Mouse (Mus musculus): ENCODE results near the gene Fam166a. TPM values are rescaled to one million over a fixed set of nuclear protein-coding genes. Genes with fewer than 3 reads are reported as not detected.
"Not testable (repeated sequence)": the region's sequence is repeated elsewhere in the genome, so short reads cannot be mapped to it uniquely, and the experiment has no call there.

Fam166a gene
- polyA plus RNA-seq, 1 experiment, result 0.08 TPM

DNA sequence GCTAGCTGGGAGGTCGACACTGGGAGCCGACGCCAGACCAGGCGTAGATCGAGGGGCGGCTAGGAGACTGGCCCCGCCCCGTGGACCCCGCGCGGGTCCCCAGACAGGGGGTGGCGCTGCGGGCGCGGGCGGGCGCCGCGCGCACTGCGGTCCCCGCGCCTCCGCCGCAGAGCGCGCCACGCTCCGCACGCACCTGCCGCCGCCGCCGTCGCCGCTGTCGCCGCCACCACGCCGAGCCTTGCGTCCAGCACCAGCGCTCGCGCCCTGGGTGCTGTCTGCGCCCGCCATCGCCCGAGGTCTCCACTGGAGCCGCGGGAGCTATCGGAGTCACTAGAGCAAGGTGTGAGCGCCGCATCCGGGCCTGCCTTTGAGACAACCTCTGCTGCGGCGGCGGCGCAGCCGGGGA, 23.6 kb downstream of the Fam166a start, which contains the start of the genes Rnf208 and Cysrt1:
TSS of gene Rnf208 (plus strand) at position 155 of the 406 bp plus-strand sequence.
TSS of gene Cysrt1 (minus strand) at position 352 of the 406 bp plus-strand sequence.
- DNase-seq (ENCODE audit: low spot score), result no peak

DNA sequence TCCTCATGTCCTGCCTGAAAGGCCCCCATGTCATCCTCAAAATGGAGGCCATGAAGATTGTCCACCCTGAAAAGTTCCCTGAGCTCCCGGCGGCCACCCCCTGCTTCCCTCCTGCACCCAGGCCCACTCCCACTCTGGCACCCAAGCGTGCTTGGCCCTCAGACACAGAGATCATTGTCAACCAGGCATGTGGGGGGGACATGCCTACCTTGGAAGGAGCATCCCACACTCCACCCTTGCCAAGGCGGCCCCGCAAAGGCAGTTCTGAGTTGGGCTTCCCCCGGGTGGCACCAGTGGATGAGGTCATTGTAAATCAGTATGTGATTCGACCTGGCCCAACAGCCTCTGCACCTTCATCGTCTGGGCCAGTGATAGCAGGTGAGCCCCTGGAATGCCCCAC, 24.8 kb downstream of the Fam166a start:
- no peak for DNase-seq (ENCODE audit: low spot score)

DNA sequence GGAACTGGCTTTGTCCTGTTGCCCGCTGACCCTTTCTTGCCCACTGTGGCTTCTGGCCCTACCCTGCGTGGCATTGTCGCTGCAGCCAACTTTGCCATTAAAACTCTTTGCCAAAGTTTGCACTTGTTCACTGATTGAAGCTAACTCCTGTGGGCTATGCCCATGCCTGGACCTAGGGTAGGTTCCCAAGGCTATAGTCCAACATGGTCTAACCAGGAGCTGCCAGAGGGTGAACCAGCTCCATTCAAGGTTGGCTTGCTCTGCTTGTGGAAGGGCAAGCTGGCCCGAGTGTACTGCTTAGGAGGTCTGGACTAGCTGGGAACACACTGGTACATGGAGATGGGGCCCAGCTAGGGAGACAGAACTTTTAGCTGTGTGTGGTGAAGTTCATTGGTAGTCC, 25.6 kb downstream of the Fam166a start:
- DNase-seq (ENCODE audit: low spot score), result no peak

DNA sequence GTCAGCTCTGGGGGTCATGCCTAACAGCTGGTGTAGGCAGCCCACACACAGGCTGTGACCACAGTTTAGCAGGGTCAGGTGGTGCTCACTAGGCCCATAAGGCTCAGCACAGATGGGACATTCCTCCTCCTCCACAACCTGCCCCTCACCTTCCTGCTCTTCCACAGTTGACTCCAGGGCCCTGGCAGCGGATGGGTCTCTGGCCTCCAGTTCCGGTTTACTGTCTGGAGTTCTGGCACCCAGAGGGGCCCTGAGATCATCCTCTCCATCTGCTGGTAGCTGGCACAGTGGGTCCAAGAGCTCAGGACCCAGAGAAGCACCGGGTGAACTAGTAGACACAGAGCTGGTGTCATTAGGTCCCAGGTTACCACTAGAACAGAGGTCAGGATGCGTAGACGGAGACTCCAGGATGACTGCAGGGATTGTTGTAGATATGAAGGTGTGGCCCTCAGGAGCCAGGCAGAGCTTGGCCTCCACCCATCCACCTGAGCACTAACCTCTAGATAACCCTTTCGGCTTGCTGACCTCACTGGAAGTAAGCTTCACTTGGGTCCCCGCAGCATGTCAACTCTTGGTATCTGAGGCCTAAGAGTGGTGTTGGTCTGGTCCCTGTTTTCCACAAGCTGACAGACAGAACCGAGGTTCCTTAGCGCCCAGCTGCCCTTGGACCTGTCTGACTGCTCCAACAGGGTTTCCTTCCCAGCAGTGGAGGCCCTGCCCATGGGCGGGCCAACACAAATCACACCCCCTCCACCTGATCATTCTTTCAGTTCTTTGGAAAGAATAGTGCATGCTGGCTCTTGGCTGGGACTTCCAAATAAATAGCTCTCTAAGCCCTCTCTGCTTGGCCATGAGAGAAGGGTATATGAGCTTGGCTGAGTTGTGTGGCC, 27.9 kb downstream of the Fam166a start, which contains the start of gene AL732309.1:
TSS of gene AL732309.1 (minus strand) at position 681 of the 890 bp plus-strand sequence.
- DNase-seq (ENCODE audit: low spot score), result no peak

DNA sequence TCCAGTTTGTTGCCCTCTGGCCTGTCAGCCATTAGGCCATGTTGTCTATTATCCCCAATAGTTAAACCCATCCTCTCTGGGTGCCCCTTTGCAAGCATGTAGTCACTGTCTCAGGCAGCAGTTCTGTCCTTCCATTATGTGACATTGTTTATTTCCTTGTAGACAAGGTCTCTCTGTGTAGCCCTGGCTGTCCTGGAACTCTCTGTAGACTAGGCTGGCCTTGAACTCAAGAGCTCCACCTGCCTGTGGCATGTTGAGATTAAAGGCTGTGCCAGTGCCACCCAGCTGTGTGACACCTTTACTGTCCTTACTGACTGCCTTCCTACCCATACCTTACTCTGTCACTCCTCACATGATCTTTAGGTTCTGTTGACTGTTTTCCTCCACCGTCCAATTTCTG, 33.8 kb downstream of the Fam166a start:
- DNase-seq (ENCODE audit: low spot score), result no peak

DNA sequence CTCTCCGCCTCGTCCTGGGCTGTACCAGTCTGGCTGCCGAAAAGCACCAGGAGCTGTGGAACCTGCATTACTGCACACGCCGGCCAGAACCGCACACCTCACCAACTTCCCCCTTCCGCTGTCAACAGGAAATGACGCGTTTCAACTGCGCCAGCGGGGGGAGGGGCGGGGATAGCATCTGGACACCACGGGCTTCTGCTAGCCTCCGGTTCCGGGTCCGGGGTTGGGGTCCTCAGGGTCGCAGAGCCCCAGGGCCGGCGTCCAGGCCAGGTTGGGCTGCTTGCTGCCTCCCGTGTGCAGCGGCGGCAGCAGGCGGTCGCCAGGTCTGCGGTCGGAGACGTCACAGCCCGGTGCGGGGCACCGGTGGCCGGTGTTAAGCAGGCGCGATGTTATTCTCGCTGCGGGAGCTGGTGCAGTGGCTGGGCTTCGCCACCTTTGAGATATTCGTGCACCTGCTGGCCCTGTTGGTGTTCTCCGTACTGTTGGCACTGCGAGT, 36.8 kb downstream of the Fam166a start, which contains the start of gene Tmem203:
TSS of gene Tmem203 (plus strand) at position 156 of the 496 bp plus-strand sequence.
- peak; percentile 75 for DNase-seq (ENCODE audit: low spot score)

DNA sequence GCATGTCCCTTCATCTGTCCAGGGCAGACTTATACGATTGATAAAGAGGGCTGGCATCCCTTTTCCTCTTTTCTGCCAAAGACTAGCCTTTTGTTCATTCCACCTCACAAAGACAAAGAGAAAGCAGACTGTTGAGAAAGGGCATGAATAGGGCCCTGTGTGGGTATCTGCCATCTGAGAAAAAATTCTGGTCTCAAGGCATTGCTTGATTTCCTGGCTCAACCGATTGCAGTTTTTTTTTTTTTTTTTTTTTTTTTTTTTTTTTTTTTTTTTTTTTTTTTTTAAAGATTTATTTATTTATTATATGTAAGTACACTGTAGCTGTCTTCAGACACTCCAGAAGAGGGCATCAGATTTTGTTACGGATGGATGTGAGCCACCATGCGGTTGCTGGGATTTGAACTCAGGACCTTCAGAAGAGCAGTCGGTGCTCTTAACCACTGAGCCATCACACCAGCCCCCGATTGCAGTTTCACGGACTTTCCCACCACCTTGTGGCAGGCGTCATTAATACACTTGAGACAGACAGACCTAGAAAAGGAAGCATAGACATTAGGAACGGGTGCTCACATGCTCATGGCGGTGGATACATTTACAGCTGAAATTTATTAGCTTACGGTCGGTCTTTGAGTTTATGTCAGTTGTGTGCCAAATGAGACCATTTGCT, 38.0 kb downstream of the Fam166a start:
- not testable (repeated sequence) for DNase-seq (ENCODE audit: low spot score)

DNA sequence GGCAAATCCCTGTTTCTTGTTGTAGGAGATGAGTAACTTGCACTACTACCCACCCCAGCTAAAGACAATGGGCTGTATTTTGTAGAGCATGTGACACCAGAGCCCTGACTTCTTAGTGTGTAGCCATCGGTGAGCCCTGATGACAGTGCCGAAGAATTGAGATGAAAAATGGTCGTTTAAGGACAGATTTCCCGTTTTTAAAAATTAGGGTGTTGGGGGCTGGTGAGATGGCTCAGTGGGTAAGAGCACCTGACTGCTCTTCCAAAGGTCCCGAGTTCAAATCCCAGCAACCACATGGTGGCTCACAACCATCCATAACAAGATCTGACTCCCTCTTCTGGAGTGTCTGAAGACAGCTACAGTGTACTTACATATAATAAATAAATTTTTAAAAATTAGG, 38.7 kb downstream of the Fam166a start:
- DNase-seq (ENCODE audit: low spot score), result not testable (repeated sequence)

DNA sequence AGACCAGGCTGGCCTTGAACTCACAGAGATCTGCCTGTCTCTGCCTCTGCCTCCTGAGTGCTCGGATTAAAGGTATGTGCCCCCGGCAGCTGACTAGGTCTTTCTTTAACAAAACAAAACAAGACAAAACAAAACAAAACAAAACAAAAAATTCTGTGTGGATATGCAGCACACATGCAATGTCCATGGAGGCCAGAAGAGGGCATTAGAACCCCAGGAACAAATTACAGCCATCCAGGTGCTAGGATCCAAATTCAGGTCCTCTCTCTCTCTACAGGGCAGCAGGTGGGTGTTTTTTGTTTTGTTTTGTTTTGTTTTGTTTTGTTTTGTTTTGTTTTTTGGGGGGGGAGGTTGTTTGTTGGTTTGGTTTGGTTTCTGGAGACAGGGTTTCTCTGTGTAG, 40.3 kb downstream of the Fam166a start:
- DNase-seq (ENCODE audit: low spot score), result no peak

DNA sequence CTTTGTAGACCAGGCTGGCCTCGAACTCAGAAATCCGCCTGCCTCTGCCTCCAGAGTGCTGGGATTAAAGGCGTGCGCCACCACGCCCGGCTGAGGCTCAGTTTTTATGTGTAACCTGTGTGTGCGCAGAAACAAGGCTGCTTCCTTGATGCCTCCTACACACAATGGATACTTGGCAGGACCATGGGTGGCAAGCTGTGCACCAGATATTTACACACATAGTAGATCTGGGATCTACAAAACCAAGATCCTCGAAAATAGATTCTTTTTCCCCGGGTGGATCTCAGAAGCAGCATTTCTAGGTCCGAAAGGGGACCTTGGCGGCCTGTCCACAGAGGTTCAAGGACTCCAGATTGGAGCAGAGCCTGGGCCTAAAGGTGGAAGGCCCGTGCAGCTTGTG, 43.3 kb downstream of the Fam166a start:
- no peak for DNase-seq (ENCODE audit: low spot score)

DNA sequence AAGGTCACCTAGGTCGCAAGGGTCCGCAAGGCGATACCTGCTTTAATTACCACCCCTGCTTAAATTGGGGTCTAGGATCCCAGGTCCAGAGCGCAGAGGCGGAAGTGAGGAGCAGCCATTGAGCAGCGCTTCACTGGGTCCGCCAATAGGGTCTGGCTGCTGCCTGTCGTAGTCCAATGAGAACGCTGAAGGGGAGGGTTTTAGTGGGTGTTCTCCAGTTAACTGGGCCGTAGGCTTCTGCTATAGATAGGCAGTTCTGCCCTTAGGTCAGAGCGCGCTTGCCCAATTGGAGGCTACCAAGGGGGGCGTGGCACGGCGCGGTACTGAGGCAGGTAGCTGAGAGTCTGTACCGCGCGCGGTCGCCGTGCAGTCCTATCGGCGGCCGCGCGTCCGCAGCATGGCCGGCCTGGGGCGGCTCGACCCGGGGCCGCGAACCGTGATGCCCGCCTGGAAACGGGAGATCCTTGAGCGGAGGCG, 43.8 kb downstream of the Fam166a start, which contains the start of gene Tprn:
TSS of gene Tprn (plus strand) at position 328 of the 477 bp plus-strand sequence.
- peak; percentile 82 for DNase-seq (ENCODE audit: low spot score)

DNA sequence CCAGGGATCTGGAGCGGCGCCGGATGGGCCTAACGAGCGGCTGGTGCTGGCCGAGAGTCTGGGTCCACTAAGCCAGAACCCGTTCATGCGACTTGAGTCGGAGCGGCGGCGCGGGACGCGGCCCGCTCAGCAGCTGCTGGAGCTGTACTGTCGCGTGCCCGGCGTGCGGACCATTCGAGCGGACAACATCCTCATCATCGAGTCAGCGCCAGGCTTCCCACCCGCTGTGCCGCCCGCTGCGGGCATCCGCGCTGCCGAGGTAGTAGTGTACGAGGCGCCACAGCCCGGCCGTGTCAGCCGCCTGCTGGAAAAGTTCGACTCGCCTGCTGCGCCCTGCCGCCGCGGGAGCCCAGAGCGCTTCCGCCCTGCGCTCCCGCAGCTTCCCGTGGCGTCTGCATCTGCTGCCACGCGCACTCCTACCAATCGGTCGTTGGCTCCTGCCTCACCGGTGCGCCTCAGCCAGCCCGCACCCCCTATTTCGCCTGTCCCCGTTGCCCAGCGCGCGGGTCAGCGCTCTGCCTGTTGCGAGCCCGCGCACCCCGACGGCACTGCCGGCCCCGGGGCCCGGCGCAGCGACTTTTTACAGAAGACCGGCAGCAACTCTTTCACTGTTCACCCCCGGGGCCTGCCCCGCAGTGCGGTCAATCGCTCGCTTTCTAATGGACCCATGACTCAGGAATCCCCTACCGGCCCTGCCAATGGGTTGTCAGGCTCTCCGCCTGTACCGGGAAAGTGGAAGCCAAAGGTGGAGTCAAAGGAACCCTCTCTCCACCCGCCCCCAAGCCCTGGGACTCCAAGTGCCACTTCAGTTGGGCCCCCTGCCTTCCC, 44.5 kb downstream of the Fam166a start:
- peak; percentile 36 for DNase-seq (ENCODE audit: low spot score)

DNA sequence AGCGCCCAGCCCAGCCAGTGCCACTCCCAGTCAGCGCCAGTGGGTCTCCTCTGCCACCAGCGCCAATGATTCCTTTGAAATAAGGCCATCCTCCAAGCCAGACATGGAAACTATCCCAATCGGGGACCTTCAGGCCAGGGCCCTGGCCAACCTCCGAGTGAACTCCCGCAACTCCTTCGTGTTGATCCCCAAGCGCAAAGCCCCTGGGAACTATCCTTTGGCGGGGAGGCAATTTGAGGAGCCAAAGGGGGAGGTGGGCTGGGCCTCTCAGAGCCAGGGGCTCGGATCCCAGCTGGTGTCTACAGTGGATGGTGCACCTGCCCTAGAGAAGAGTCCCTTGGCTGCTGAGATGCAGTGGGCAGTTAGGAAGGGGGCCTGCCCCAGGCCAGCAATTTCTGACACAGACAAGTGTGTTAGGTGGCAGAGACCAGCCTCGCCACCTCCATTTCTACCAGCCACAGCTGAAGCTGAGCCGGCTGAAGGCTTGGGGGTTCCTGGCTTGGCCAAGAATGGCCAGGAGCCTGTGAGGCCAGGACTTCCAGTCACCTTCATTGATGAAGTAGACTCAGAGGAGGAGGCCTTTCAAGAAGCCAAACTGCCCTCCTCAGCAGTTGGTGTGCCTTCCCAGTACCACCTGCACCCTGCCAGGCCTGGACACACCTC, 45.2 kb downstream of the Fam166a start:
- no peak for DNase-seq (ENCODE audit: low spot score)

DNA sequence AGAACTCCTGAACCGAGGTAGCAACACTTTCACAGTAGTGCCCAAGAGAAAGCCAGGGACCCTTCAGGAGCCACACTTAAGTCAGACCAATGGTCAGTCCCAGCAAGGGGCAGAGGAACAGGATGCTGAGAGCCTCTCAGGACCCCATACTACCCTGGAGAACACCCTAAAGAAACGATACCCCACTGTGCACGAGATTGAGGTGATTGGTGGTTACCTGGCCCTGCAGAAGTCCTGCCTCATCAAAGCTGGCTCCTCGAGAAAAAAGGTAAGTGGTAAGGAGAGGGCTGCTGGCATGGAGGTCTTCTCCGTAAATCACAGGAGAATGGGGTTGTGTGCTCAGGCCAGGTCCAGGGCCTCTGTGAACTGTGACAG, 45.7 kb downstream of the Fam166a start:
- no peak for DNase-seq (ENCODE audit: low spot score)

DNA sequence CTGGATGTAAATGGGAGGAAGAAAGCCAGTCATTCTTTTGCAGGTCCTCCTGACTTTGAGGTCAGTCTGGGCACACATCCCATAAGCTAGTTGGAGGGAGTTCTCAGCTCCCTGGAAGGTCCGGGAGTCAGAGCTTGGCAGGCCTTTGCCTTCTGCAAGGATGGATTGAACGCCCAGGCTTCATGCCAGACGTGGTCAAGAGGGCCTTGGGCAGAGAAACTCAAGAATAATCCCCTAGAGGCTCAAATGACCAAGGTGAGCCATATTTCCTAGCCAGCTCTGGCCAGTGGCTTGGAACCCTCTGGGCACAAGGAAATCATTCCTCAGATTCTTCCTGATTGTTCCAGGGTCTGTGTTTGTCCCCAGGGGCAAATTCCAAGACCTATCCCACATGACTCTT, 46.3 kb downstream of the Fam166a start:
- DNase-seq (ENCODE audit: low spot score), result no peak

DNA sequence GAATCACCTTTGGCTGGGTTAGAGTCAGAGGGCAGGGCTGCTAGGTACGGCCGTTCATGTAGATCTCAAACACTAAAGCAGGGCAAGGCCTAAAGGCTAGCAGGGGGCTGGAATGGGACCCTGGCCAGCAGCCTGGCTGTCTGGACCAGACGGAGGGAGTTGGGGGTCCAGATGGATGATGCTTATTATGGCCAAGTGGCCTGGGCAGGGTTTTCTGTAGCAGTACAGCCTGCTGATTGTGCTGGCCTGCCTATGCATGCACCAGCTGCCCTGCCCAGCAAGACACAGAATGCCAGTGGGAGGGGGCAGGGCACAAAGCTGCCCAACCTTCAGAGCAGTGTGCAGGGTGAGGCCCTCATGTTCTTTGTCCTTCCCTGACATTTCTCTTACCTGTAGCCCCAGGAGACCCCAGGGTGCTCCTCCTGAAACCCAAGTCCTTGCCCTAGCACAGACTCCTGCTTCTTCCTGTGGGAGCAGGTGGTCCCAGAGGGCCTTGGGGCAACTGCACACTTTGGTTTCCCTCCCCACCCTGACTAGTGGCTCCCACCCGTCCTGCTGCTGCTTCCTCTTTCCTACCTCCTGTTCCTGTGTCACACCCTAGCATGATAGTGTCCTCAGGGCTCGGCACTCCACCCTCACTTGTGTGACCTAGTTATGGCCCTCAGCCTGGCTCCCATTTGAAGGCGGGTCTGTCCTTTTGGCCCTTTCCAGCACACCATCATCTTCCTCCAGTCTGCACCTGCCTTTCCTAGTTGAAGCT, 47.5 kb downstream of the Fam166a start:
- peak; percentile 48 for DNase-seq (ENCODE audit: low spot score)

DNA sequence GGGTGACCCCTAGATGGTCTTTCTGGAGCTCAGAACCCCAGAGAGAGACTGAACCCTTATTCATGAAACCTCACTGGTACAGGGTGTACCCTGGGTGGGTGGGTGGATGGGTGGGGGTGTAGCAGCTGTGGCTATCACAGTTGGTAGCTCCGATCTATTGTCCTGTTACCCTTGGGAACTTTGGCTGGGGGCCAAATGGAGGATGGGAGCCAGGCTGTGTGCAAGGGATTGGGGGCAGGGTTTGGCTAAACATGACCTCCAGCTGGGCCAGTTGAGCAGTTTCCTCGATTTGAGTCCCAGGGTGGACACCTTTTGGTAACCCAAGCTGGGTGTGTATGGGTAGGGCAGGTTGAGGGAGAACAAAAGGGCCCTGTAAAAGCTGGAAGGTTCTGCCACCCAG, 48.2 kb downstream of the Fam166a start:
- DNase-seq (ENCODE audit: low spot score), result peak; percentile 36

DNA sequence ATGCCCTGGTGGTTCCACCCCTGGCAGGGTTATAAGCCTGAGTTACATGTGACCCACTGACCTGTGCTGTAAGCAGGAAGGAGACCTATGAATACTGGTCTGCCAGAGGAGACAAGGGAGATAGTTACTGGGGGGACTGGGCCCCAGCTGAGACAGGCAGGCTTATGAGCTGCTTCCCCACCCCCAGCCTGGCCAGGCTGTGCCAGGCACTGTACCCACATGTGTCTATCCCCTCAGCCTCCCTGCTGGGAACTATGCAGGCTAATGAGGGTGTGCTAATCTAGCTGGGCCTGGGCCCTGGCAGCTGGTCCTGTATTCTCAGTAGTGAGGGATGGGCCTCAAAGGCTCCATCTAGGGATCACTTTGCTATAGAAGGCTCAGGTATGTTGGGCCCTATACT, 48.7 kb downstream of the Fam166a start:
- no peak for DNase-seq (ENCODE audit: low spot score)

DNA sequence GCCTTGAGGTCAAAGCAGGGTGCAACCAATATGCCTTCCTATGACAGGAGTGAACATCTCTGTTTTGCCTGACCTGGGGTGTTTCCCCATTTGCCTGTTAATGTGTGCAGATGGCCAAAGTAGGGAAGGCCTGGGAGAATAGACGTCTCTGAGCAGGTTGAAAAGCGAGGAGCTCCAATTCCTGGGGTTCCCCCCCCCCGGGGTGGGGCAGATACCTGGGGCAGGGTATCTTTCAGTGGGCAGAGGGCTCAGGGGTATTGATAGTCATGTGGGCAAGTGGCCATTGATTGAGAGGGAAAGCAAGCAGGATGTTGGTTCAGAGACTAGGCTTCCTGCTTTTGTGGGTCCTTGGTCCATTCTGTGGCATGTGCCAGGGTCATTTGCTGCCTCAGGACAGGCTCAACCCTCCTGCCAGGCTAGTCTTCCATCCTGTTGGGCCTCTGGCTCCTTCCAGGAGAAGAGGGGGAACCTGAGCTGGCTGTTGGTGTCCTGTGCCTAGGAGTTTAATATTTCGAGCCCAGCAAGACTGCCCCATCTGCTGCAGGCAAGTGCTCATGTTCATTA, 49.3 kb downstream of the Fam166a start:
- DNase-seq (ENCODE audit: low spot score), result no peak
